Mouse (Mus musculus): Measurements from ENCODE around the gene Cactin. TPM values are rescaled to one million over a fixed set of nuclear protein-coding genes. Genes with fewer than 3 reads are reported as not detected.

The Cactin gene
- polyA plus RNA-seq, 1 experiment from 2014 or later, result 26.0 TPM

DNA sequence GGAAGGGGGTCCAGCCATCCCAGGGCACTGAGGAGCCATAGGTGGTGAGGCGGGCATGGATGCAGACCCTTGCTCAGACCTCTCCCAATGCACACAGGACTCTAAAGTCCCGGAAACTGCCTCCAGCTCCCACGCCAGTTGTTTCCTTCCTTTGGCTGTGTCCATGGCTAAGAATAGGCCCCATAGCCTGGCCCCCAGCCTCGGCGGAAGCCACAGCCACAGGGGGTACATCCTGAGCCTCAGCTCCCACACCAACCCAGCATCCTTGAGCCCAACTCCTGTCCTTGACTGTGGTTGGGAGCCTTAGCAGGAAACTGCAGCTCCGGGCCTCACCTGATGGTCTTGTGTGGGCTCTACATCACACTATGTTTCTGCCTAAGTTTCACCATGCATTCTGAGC, 6.0 kb downstream of the Cactin start:
- no peak overlapping the region for H3K4me3 ChIP-seq (ENCODE audit: low read depth, low read length)
- H3K4me2 ChIP-seq (replicated peaks; ENCODE audit: low read depth, low read length), result no peak overlapping the region
- no peak overlapping the region for H3K9ac ChIP-seq (ENCODE audit: low read depth, low read length)
- no peak for DNase-seq (ENCODE audit: low spot score)
- no peaks in the 10 kb centered on the region for H3K27me3 ChIP-seq (ENCODE audit: control insufficient read depth, insufficient read depth, low read length)
- WGBS, result 80% methylated on average over 6 of the region's 6 CpGs
- no peaks in the 10 kb centered on the region for H3K9me3 ChIP-seq (ENCODE audit: control insufficient read depth, low read length)
- peaks cover 4% of the 10 kb centered on the region; the same call in 1 of the 2 replicates for H3K4me1 ChIP-seq (replicated peaks; ENCODE audit: control insufficient read depth, insufficient read depth, low read length)
- H3K27ac ChIP-seq (ENCODE audit: low read depth, low read length), result no peak overlapping the region; the same call in 1 of the 2 replicates
- peaks cover 26% of the 10 kb centered on the region for H3K36me3 ChIP-seq (ENCODE audit: control insufficient read depth, insufficient read depth, low read length)
- no peak for ATAC-seq (ENCODE audit: low FRiP score)

DNA sequence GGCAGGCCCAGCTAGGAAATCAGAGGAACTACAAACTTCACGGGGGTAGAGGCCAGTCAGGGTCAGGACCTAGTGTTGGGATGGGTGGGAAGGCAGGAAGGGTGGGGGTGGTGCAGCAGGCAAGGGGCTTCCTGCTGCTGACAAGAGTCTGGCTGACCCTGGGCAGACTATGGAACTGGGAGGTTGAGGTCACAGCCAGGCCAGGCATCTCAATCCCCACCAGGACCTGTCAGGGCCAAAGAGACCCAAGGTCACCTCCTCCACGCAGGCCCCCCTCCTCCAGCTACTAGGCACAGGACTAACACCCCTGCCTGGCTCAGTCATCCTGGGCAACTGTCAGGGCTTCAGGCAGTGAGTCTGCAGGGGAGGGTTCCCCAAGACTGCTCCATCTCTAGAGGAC, 7.1 kb downstream of the Cactin start:
- peak overlapping the region; percentile 24; the same call in 1 of the 2 replicates for H3K27ac ChIP-seq (ENCODE audit: low read depth, low read length)
- no peak overlapping the region for H3K4me3 ChIP-seq (ENCODE audit: low read depth, low read length)
- H3K9me3 ChIP-seq (ENCODE audit: control insufficient read depth, low read length), result no peaks in the 10 kb centered on the region
- WGBS, result 46% methylated on average over 2 of the region's 2 CpGs
- ATAC-seq (ENCODE audit: low FRiP score) (no peak), DNase-seq (ENCODE audit: low spot score) (no peak)
- no peak overlapping the region for H3K4me2 ChIP-seq (replicated peaks; ENCODE audit: low read depth, low read length)
- peaks cover 9% of the 10 kb centered on the region for H3K27me3 ChIP-seq (ENCODE audit: control insufficient read depth, insufficient read depth, low read length)
- no peaks in the 10 kb centered on the region; the same call in 1 of the 2 replicates for H3K4me1 ChIP-seq (replicated peaks; ENCODE audit: control insufficient read depth, insufficient read depth, low read length)
- peaks cover 23% of the 10 kb centered on the region for H3K36me3 ChIP-seq (ENCODE audit: control insufficient read depth, insufficient read depth, low read length)
- no peak overlapping the region for H3K9ac ChIP-seq (ENCODE audit: low read depth, low read length)

DNA sequence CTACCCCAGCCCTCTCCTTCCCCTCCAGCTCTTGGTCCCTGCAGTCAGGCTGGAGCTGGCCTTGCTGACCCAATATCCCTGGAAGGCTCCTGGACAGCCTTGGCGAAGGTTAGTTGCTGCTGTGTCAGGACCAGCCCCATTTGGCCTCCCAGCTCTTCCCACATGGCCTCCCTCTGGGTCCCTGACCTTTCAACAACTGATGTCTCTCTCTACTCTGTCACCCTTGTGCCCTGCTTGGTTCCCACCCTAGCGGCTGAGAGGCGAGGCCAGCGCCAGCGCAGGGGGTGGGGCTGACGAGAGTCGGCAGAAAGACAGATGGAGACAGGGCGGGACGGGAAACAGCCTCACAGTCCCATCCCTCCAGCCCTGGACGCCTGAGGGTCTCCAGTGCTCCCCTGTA, 7.5 kb downstream of the Cactin start, which contains the start of gene Tbxa2r:
Gene Tbxa2r, plus strand, starts transcription at position 346 of the 400 bp plus-strand sequence.
- ATAC-seq (ENCODE audit: low FRiP score) (peak; percentile 21; the same call in 1 of the 2 replicates), DNase-seq (ENCODE audit: low spot score) (no peak)
- H3K27me3 ChIP-seq (ENCODE audit: control insufficient read depth, insufficient read depth, low read length), result peaks cover 12% of the 10 kb centered on the region
- no peak within 1 kb of the TSS for H3K4me2 ChIP-seq (replicated peaks; ENCODE audit: low read depth, low read length)
- H3K9ac ChIP-seq (ENCODE audit: low read depth, low read length), result no peak within 1 kb of the TSS
- peaks cover 22% of the 10 kb centered on the region for H3K36me3 ChIP-seq (ENCODE audit: control insufficient read depth, insufficient read depth, low read length)
- no peaks in the 10 kb centered on the region for H3K9me3 ChIP-seq (ENCODE audit: control insufficient read depth, low read length)
- 10% methylated on average over 10 of the region's 10 CpGs for WGBS
- peak within 1 kb of the TSS; percentile 24; the same call in 1 of the 2 replicates for H3K27ac ChIP-seq (ENCODE audit: low read depth, low read length)
- no peaks in the 10 kb centered on the region; the same call in 1 of the 2 replicates for H3K4me1 ChIP-seq (replicated peaks; ENCODE audit: control insufficient read depth, insufficient read depth, low read length)
- H3K4me3 ChIP-seq (ENCODE audit: low read depth, low read length), result no peak within 1 kb of the TSS

DNA sequence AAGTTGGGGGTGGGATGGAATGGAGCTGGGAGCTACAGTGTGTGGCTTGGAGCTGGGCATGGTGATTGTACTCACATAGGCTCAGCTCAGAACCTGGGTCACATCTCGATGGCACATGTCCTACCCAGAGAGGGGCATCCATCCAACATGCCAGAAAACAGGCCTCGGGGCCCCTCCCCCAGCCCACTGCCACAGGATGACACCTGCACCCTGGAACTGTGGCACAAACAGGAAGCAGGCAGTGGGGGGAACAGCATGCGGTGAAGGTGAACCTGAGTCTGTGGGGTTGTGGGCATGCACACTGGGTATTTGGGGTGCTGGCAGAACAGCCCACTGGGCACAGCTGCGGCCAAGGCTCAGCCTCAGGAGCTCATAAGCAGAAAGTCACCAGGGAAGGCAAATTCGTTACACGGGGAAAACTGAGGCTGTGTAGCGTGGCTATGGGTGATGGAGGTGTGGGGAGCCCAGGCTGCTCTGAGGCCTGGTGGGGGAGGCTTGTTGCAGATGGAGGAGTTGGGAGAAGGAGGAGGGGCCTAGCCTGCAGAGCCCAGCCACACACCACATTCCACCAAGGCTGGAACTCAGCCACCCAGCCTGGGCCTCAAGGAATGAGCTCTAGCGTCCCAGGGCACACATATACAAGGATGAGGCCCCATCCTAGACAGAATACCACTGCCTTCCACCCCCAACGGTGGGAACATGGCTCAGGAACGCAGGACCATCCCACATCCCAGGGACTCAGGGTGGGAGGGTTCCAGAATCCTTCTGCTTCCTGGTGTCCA, 8.5 kb downstream of the Cactin start:
- WGBS, result 71% methylated on average over 10 of the region's 10 CpGs
- H3K4me2 ChIP-seq (replicated peaks; ENCODE audit: low read depth, low read length), result no peak overlapping the region
- no peak overlapping the region for H3K27ac ChIP-seq (ENCODE audit: low read depth, low read length)
- H3K4me1 ChIP-seq (replicated peaks; ENCODE audit: control insufficient read depth, insufficient read depth, low read length), result no peaks in the 10 kb centered on the region; the same call in 1 of the 2 replicates
- H3K27me3 ChIP-seq (ENCODE audit: control insufficient read depth, insufficient read depth, low read length), result peaks cover 14% of the 10 kb centered on the region
- ATAC-seq (ENCODE audit: low FRiP score), result no peak
- H3K36me3 ChIP-seq (ENCODE audit: control insufficient read depth, insufficient read depth, low read length), result peaks cover 16% of the 10 kb centered on the region
- no peak overlapping the region for H3K9ac ChIP-seq (ENCODE audit: low read depth, low read length)
- H3K4me3 ChIP-seq (ENCODE audit: low read depth, low read length), result no peak overlapping the region
- no peaks in the 10 kb centered on the region for H3K9me3 ChIP-seq (ENCODE audit: control insufficient read depth, low read length)
- no peak for DNase-seq (ENCODE audit: low spot score)

DNA sequence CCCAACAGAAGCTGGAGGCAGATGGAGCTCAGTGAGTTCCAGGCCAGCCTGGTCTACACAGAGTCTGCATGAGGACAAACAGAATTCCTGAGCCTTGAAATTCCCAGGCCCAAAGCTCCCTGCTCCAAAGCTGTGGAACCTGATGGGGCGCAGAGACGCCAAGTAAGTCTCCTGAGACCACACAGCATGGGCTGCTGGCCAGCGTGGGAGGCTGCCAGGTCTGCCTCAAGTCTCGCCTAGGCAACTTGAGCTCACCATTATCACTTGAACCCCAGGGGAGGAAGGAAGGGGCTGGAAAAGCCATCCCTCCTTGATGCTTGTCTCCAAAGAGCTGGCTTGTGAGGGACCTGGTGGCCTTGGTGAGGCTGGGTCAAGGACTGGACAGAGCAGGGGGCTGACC, 9.1 kb downstream of the Cactin start:
- Histone ChIP-seq H3K4me2 (replicated peaks; ENCODE audit: low read depth, low read length) (no peak overlapping the region), H3K36me3 (ENCODE audit: control insufficient read depth, insufficient read depth, low read length) (peaks cover 14% of the 10 kb centered on the region; the same call in 1 of the 2 replicates), H3K4me1 (replicated peaks; ENCODE audit: control insufficient read depth, insufficient read depth, low read length) (no peaks in the 10 kb centered on the region; the same call in 1 of the 2 replicates), H3K27me3 (ENCODE audit: control insufficient read depth, insufficient read depth, low read length) (peaks cover 14% of the 10 kb centered on the region), H3K27ac (ENCODE audit: low read depth, low read length) (no peak overlapping the region), H3K9me3 (ENCODE audit: control insufficient read depth, low read length) (no peaks in the 10 kb centered on the region), H3K9ac (ENCODE audit: low read depth, low read length) (no peak overlapping the region), H3K4me3 (ENCODE audit: low read depth, low read length) (no peak overlapping the region)
- WGBS, result 65% methylated on average over 4 of the region's 4 CpGs
- DNase-seq (ENCODE audit: low spot score) (no peak), ATAC-seq (ENCODE audit: low FRiP score) (no peak)

DNA sequence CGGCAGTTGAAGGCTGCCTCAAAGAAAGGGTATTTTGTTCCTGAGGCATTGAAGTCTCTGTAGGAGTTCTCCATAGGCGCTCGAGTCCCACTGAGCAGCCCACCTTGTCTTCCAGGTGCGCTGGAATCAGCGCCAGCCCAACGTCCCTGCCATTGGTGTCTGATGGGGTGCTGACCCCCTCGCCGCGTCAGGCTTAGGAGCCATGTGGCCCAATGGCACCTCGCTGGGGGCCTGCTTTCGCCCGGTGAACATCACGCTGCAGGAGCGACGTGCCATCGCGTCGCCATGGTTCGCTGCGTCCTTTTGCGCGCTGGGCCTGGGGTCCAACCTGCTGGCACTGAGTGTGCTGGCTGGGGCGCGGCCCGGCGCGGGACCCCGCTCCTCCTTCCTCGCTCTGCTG, 11.4 kb downstream of the Cactin start:
- no peaks in the 10 kb centered on the region; the same call in 1 of the 2 replicates for H3K4me1 ChIP-seq (replicated peaks; ENCODE audit: control insufficient read depth, insufficient read depth, low read length)

DNA sequence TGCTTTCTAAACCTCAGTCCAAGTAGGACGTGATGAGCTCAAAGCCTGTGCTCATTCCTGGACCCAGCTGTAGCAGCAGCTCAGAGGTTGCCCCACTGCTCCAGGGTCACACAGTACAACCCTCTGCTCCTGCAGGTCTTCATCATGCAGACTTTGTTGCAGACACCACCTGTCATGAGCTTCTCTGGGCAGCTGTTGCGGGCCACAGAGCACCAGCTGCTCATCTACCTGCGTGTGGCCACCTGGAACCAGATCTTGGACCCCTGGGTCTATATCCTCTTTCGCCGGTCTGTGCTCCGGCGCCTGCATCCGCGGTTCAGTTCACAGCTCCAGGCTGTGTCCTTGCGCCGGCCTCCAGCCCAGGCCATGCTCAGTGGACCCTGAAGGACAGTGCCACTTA, 13.4 kb downstream of the Cactin start:
- Histone ChIP-seq H3K4me2 (replicated peaks; ENCODE audit: low read depth, low read length) (no peak overlapping the region), H3K27ac (ENCODE audit: low read depth, low read length) (no peak overlapping the region), H3K27me3 (ENCODE audit: control insufficient read depth, insufficient read depth, low read length) (peaks cover 19% of the 10 kb centered on the region), H3K4me3 (ENCODE audit: low read depth, low read length) (no peak overlapping the region), H3K9me3 (ENCODE audit: control insufficient read depth, low read length) (no peaks in the 10 kb centered on the region), H3K9ac (ENCODE audit: low read depth, low read length) (no peak overlapping the region), H3K36me3 (ENCODE audit: control insufficient read depth, insufficient read depth, low read length) (no peaks in the 10 kb centered on the region), H3K4me1 (replicated peaks; ENCODE audit: control insufficient read depth, insufficient read depth, low read length) (no peaks in the 10 kb centered on the region; the same call in none of the 2 replicates)
- DNase-seq (ENCODE audit: low spot score) (no peak), ATAC-seq (ENCODE audit: low FRiP score) (no peak)
- WGBS, result 65% methylated on average over 11 of the region's 11 CpGs

More for the DNA sequence above, 11.4 kb downstream of the Cactin start:
- Histone ChIP-seq H3K36me3 (ENCODE audit: control insufficient read depth, insufficient read depth, low read length) (no peaks in the 10 kb centered on the region), H3K27ac (ENCODE audit: low read depth, low read length) (no peak overlapping the region), H3K9ac (ENCODE audit: low read depth, low read length) (no peak overlapping the region), H3K4me3 (ENCODE audit: low read depth, low read length) (no peak overlapping the region), H3K9me3 (ENCODE audit: control insufficient read depth, low read length) (no peaks in the 10 kb centered on the region), H3K4me2 (replicated peaks; ENCODE audit: low read depth, low read length) (0 out of 2 replicates have a peak overlapping the region, but pooled peaks have one; percentile 8), H3K27me3 (ENCODE audit: control insufficient read depth, insufficient read depth, low read length) (peaks cover 17% of the 10 kb centered on the region)
- no peak for ATAC-seq (ENCODE audit: low FRiP score)
- 14% methylated on average over 29 of the region's 29 CpGs for WGBS
- DNase-seq (ENCODE audit: low spot score), result no peak

DNA sequence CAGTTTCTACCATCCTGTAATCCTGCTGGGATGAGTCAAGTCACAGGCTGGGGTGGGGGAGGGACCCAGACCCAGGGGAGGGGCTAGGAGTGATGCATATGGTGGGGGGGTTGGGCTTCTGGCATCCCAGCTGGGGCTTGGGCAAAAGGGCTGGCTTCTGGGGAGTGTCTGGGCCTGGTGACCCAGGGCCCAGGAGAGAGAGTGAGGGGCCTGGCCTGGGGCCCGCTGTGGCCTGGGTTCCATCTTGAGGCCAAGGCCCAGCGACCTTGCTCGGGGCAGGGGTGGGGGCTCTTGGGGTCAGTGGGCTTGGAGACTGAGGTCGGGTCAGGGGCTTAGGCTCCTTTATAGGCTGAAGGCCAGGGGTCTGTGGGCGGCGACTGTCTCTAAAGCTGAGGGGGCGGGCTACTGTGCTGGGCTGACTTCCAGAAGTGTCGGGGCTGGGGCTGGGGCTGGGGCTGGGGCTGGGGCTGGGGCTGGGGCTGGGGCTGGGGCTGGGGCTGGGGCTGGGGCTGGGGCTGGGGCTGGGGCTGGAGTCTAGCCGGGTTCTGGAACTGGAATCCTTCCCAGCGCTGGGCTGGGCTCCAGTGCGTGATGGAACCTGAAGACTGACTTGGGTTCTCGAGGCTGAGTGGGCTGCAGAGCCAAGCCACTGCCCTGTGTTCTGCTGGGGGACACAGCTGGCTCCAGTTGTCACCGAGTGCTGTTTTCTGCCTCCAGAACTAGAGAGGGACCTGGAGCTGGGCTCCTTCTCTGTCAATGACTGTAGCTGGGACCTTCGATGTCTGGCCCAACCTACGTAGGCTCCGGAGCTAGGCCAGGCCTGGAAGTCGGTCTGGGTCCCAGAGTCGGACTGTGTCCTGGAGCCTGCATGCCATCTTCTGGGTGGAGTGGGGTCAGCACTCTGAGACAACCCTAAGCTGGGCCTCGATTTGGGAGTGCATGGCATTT, 14.8 kb downstream of the Cactin start:
- Histone ChIP-seq H3K4me1 (replicated peaks; ENCODE audit: control insufficient read depth, insufficient read depth, low read length) (no peaks in the 10 kb centered on the region; the same call in none of the 2 replicates), H3K9ac (ENCODE audit: low read depth, low read length) (no peak overlapping the region), H3K4me3 (ENCODE audit: low read depth, low read length) (no peak overlapping the region), H3K4me2 (replicated peaks; ENCODE audit: low read depth, low read length) (no peak overlapping the region), H3K36me3 (ENCODE audit: control insufficient read depth, insufficient read depth, low read length) (no peaks in the 10 kb centered on the region), H3K27ac (ENCODE audit: low read depth, low read length) (no peak overlapping the region), H3K9me3 (ENCODE audit: control insufficient read depth, low read length) (no peaks in the 10 kb centered on the region), H3K27me3 (ENCODE audit: control insufficient read depth, insufficient read depth, low read length) (peaks cover 19% of the 10 kb centered on the region)
- ATAC-seq (ENCODE audit: low FRiP score), result peak; percentile 28; the same call in 1 of the 2 replicates
- 41% methylated on average over 18 of the region's 19 CpGs for WGBS
- DNase-seq (ENCODE audit: low spot score), result no peak
